Mouse (Mus musculus) gastrocnemius, postnatal 25 days (tissue): ENCODE measurements around the gene Sec14l5. TPM values are rescaled to one million over a fixed set of nuclear protein-coding genes. Genes with fewer than 3 reads are reported as not detected.

Experiments used
- DNase-seq: peaks from one replicate; pipeline ENCODE4 v3.0.0; 2022
- total RNA-seq, 2 experiments: library from RNA; stranded (reverse); gene quantifications; 1 replicate in 1 of 2; 2 replicates in 1 of 2; pipeline ENCODE4 v1.2.3; 2021

Gene Sec14l5
- total RNA-seq, 2 experiments from 2014 or later: 11.4 to 12.9 TPM

GRCm38 (mm10) chr16:5153299-5154026 is 6.6 kb downstream of the Sec14l5 start:
- DNase-seq: no peak

GRCm38 (mm10) chr16:5155014-5155413 is 8.1 kb downstream of the Sec14l5 start:
- DNase-seq: no peak

- DNase-seq: no peak
Observed at GRCm38 (mm10) chr16:5156495-5156894, 9.6 kb downstream of the Sec14l5 start.

- DNase-seq: peak; percentile 78
Observed at GRCm38 (mm10) chr16:5157113-5157512, 10.2 kb downstream of the Sec14l5 start.

GRCm38 (mm10) chr16:5159248-5159647 is 12.3 kb downstream of the Sec14l5 start:
- DNase-seq: no peak

GRCm38 (mm10) chr16:5164327-5164726 is 17.4 kb downstream of the Sec14l5 start:
- no peak for DNase-seq

GRCm38 (mm10) chr16:5168038-5168437 is 21.1 kb downstream of the Sec14l5 start:
- DNase-seq: no peak

GRCm38 (mm10) chr16:5168829-5169228 is 21.9 kb downstream of the Sec14l5 start:
- peak; percentile 60 for DNase-seq

- DNase-seq: peak; percentile 63
Observed at GRCm38 (mm10) chr16:5172636-5173035, 25.7 kb downstream of the Sec14l5 start.

- DNase-seq: no peak
Observed at GRCm38 (mm10) chr16:5183310-5183975, 36.5 kb downstream of the Sec14l5 start.

GRCm38 (mm10) chr16:5184101-5184500 is 37.2 kb downstream of the Sec14l5 start:
- DNase-seq: no peak

- DNase-seq: peak; percentile 43
Observed at GRCm38 (mm10) chr16:5184956-5185355, 38.0 kb downstream of the Sec14l5 start.

GRCm38 (mm10) chr16:5185691-5186090 is 38.8 kb downstream of the Sec14l5 start:
- peak; percentile 71 for DNase-seq

- peak; percentile 49 for DNase-seq
Observed at GRCm38 (mm10) chr16:5186234-5186633, 39.3 kb downstream of the Sec14l5 start.

GRCm38 (mm10) chr16:5195080-5195479 is 48.2 kb downstream of the Sec14l5 start:
- no peak for DNase-seq

GRCm38 (mm10) chr16:5202681-5203080 is 55.8 kb downstream of the Sec14l5 start:
- DNase-seq: no peak

GRCm38 (mm10) chr16:5203200-5203599 is 56.3 kb downstream of the Sec14l5 start:
- DNase-seq: no peak

GRCm38 (mm10) chr16:5203668-5204433 is 56.9 kb downstream of the Sec14l5 start, which contains the start of gene Nagpa:
Gene Nagpa (minus strand): TSS chr16:5204012.
- DNase-seq: peak; percentile 71

- no peak for DNase-seq
Observed at GRCm38 (mm10) chr16:5205431-5205970, 58.6 kb downstream of the Sec14l5 start.

GRCm38 (mm10) chr16:5206051-5206450 is 59.1 kb downstream of the Sec14l5 start:
- DNase-seq: no peak

GRCm38 (mm10) chr16:5210365-5210764 is 63.5 kb downstream of the Sec14l5 start:
- no peak for DNase-seq

- no peak for DNase-seq
Observed at GRCm38 (mm10) chr16:5212150-5212549, 65.2 kb downstream of the Sec14l5 start.

- no peak for DNase-seq
Observed at GRCm38 (mm10) chr16:5214126-5214525, 67.2 kb downstream of the Sec14l5 start.
